Mouse (Mus musculus): ENCODE measurements around the gene Ppp1r9b. TPM values are rescaled to one million over a fixed set of nuclear protein-coding genes. Genes with fewer than 3 reads are reported as not detected.

The Ppp1r9b gene
- polyA plus RNA-seq, 1 experiment from 2014 or later = 70.2 TPM

- ATAC-seq = no peak
Observed at GRCm38 (mm10) chr11:95012075-95012474, 21.2 kb downstream of the Ppp1r9b start.

GRCm38 (mm10) chr11:95012487-95012886, 21.7 kb downstream of the Ppp1r9b start:
- ChIA-PET POLR2A (interaction anchor here (1.5 to 2.3 kb wide), 2 partner anchors 12 to 15 kb away, joined by 3 to 9 read pairs; no protein-coding TSS in a partner anchor), CTCF (interaction anchor here (1.0 to 1.5 kb wide), 3 partner anchors 11 to 73 kb away, joined by 3 to 4 read pairs (median 3); partner anchors contain the start of gene Pdk2)
- ATAC-seq = no peak

More at GRCm38 (mm10) chr11:95012075-95012474, 21.2 kb downstream of the Ppp1r9b start:
- no peak for DNase-seq (ENCODE audit: low read depth, low spot score)
- ChIA-PET POLR2A (interaction anchor here (1.5 to 2.3 kb wide), 2 partner anchors 12 to 15 kb away, joined by 3 to 9 read pairs; no protein-coding TSS in a partner anchor), CTCF (interaction anchor here (1.0 to 1.8 kb wide), 5 partner anchors 11 to 73 kb away, joined by 3 to 4 read pairs (median 3); partner anchors contain the start of gene Pdk2)
- in situ Hi-C loops (cut with MboI; ENCODE audit: low pct_unique_long_range_greater_than_20kb) = no loop called here
- no peaks in the 10 kb centered on the region for H3K27me3 ChIP-seq
- no peak for TF ChIP-seq CTCF (IDR thresholded peaks at IDR 0.05)

GRCm38 (mm10) chr11:95015484-95015883, 24.6 kb downstream of the Ppp1r9b start:
- no peaks in the 10 kb centered on the region for H3K27me3 ChIP-seq
- no peak for ATAC-seq
- CTCF ChIA-PET = interaction anchor here (0.9 kb wide), 1 partner anchor 9 kb away, joined by 3 read pairs; no protein-coding TSS in a partner anchor
- DNase-seq (ENCODE audit: low read depth, low spot score) = no peak
- POLR2A ChIA-PET = interaction anchor here (0.6 kb wide), 1 partner anchor 1102 kb away, joined by 5 read pairs; no protein-coding TSS in a partner anchor
- TF ChIP-seq CTCF (IDR thresholded peaks at IDR 0.05) = no peak
- in situ Hi-C loops (cut with MboI; ENCODE audit: low pct_unique_long_range_greater_than_20kb) = no loop called here

More at GRCm38 (mm10) chr11:95012487-95012886, 21.7 kb downstream of the Ppp1r9b start:
- in situ Hi-C loops (cut with MboI; ENCODE audit: low pct_unique_long_range_greater_than_20kb) = no loop called here
- no peaks in the 10 kb centered on the region for H3K27me3 ChIP-seq
- DNase-seq (ENCODE audit: low read depth, low spot score) = no peak
- no peak for TF ChIP-seq CTCF (IDR thresholded peaks at IDR 0.05)

- no peak for TF ChIP-seq CTCF (IDR thresholded peaks at IDR 0.05)
- in situ Hi-C loops (cut with MboI; ENCODE audit: low pct_unique_long_range_greater_than_20kb) = no loop called here
- ChIA-PET POLR2A (interaction anchor here (3.2 kb wide), 1 partner anchor 10 kb away, joined by 9 read pairs; no protein-coding TSS in a partner anchor), CTCF (interaction anchor here (1.0 to 2.0 kb wide), 4 partner anchors 8 to 20 kb away, joined by 3 to 6 read pairs (median 4); no protein-coding TSS in a partner anchor)
- no peak for DNase-seq (ENCODE audit: low read depth, low spot score)
- H3K27me3 ChIP-seq = no peaks in the 10 kb centered on the region
- no peak for ATAC-seq
Observed at GRCm38 (mm10) chr11:95022237-95022992, 31.6 kb downstream of the Ppp1r9b start.

GRCm38 (mm10) chr11:95023481-95023880, 32.6 kb downstream of the Ppp1r9b start:
- DNase-seq (ENCODE audit: low read depth, low spot score) (no peak), ATAC-seq (no peak)
- no peaks in the 10 kb centered on the region for H3K27me3 ChIP-seq
- in situ Hi-C loops (cut with MboI; ENCODE audit: low pct_unique_long_range_greater_than_20kb) = no loop called here
- POLR2A ChIA-PET = interaction anchor here (3.2 kb wide), 1 partner anchor 11 kb away, joined by 9 read pairs; no protein-coding TSS in a partner anchor
- no peak for TF ChIP-seq CTCF (IDR thresholded peaks at IDR 0.05)
- CTCF ChIA-PET = interaction anchor here (1.0 to 1.1 kb wide), 2 partner anchors 9 to 11 kb away, joined by 3 to 4 read pairs; no protein-coding TSS in a partner anchor

- ChIA-PET POLR2A (interaction anchor here (0.8 to 3.2 kb wide), 3 partner anchors 13 to 51 kb away, joined by 3 to 9 read pairs (median 3); partner anchors contain the start of gene Pdk2), CTCF (interaction anchor here (0.8 to 1.2 kb wide), 2 partner anchors 9 to 81 kb away, joined by 3 read pairs; no protein-coding TSS in a partner anchor)
- ATAC-seq (no peak), DNase-seq (ENCODE audit: low read depth, low spot score) (no peak)
- in situ Hi-C loops (cut with MboI; ENCODE audit: low pct_unique_long_range_greater_than_20kb) = no loop called here
- H3K27me3 ChIP-seq = no peaks in the 10 kb centered on the region
- no peak for TF ChIP-seq CTCF (IDR thresholded peaks at IDR 0.05)
Observed at GRCm38 (mm10) chr11:95024439-95025184, 33.8 kb downstream of the Ppp1r9b start.

- no peak for ATAC-seq
Observed at GRCm38 (mm10) chr11:95025227-95026012, 34.6 kb downstream of the Ppp1r9b start.

GRCm38 (mm10) chr11:95026090-95026542, 35.3 kb downstream of the Ppp1r9b start:
- in situ Hi-C loops (cut with MboI; ENCODE audit: low pct_unique_long_range_greater_than_20kb) = no loop called here
- no peaks in the 10 kb centered on the region for H3K27me3 ChIP-seq
- no peak for DNase-seq (ENCODE audit: low read depth, low spot score)
- ChIA-PET POLR2A (interaction anchor here (0.7 to 3.2 kb wide), 2 partner anchors 10 to 14 kb away, joined by 3 to 9 read pairs; no protein-coding TSS in a partner anchor), CTCF (no interaction called here)
- no peak for TF ChIP-seq CTCF (IDR thresholded peaks at IDR 0.05)
- ATAC-seq = no peak

More at GRCm38 (mm10) chr11:95025227-95026012, 34.6 kb downstream of the Ppp1r9b start:
- in situ Hi-C loops (cut with MboI; ENCODE audit: low pct_unique_long_range_greater_than_20kb) = no loop called here
- no peaks in the 10 kb centered on the region for H3K27me3 ChIP-seq
- ChIA-PET POLR2A (interaction anchor here (0.7 to 3.2 kb wide), 3 partner anchors 9 to 16 kb away, joined by 3 to 9 read pairs (median 3); partner anchors contain the start of gene Pdk2), CTCF (interaction anchor here (1.2 kb wide), 1 partner anchor 80 kb away, joined by 3 read pairs; no protein-coding TSS in a partner anchor)
- no peak for TF ChIP-seq CTCF (IDR thresholded peaks at IDR 0.05)
- no peak for DNase-seq (ENCODE audit: low read depth, low spot score)

GRCm38 (mm10) chr11:95026849-95027248, 36.0 kb downstream of the Ppp1r9b start:
- in situ Hi-C loops (cut with MboI; ENCODE audit: low pct_unique_long_range_greater_than_20kb) = no loop called here
- POLR2A ChIA-PET = interaction anchor here (1.3 to 1.8 kb wide), 2 partner anchors 15 to 17 kb away, joined by 3 to 4 read pairs; partner anchors contain the start of gene Samd14
- ATAC-seq (no peak), DNase-seq (ENCODE audit: low read depth, low spot score) (no peak)
- TF ChIP-seq CTCF (IDR thresholded peaks at IDR 0.05) = no peak
- no peaks in the 10 kb centered on the region for H3K27me3 ChIP-seq
- CTCF ChIA-PET = no interaction called here
